Mouse (Mus musculus): ENCODE measurements at regions not wholly inside any gene's neighbourhood (a gene's known extent, or its start where the extent isn't known, plus 50 kb on each side); places are given as distances from the start of the nearest gene placed in this dataset.

GRCm38 (mm10) chr12:109874466-109874865 lies 274.3 kb upstream of the Rtl1 start:
- TF ChIP-seq GATA1 (IDR thresholded peaks at IDR 0.05; ENCODE audit: borderline replicate concordance, low read length), result no peak
- TF ChIP-seq FLI1 (IDR thresholded peaks at IDR 0.05; ENCODE audit: low read length), result no peak
